Mouse (Mus musculus): Measurements from ENCODE around the gene Med15.

- TF ChIP-seq CTCF (IDR thresholded peaks at IDR 0.05; ENCODE audit: low read depth, low read length) (no peak), POLR2A (IDR thresholded peaks at IDR 0.05; ENCODE audit: borderline replicate concordance, low read depth, low read length) (no peak)
Measured at GRCm38 (mm10) chr16:17757756-17758155, 25.1 kb upstream of the Med15 start.

All from bone marrow macrophage, adult 2 months (primary cell).